Mouse (Mus musculus): ENCODE measurements around the gene Elane. TPM values are rescaled to one million over a fixed set of nuclear protein-coding genes. Genes with fewer than 3 reads are reported as not detected.
A peak's percentile ranks its signal among the peaks of the same experiment; 100 is the strongest.

Elane gene
- polyA plus RNA-seq (2015; fragmentation: Nextera tagmentation; extraction: Ambion mirVana): 3.8 and 11.1 TPM in 2 replicates

DNA sequence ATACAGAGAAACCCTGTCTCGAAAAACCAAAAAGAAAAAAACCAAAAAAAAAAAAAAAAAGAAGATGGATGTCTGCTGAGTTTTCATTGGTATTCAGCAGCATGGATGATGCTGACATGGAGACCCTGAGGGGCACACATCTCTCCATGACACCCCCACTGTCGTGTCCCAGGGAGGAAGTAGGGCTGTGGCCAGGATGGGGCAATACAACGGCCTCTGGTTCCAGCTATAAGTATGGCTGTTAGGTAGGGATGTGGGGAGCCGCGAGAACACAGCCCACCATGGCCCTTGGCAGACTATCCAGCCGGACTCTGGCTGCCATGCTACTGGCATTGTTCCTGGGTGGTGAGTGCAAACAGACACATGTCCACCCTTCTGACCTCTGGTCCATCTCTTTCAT is at the start of gene Elane:
Gene Elane (plus strand): TSS at position 194 of the 400 bp plus-strand sequence.
- H3K4me1 ChIP-seq: peaks cover 15% of the 10 kb centered on the region
- no peak within 1 kb of the TSS for H3K27ac ChIP-seq
- no peak within 1 kb of the TSS for H3K9ac ChIP-seq
- no peak within 1 kb of the TSS for H3K4me3 ChIP-seq (replicated peaks)
- 81% methylated on average over 6 of the region's 6 CpGs for WGBS
- no peak for ATAC-seq (ENCODE audit: insufficient read depth, low FRiP score, low read depth)
- no peaks in the 10 kb centered on the region for H3K9me3 ChIP-seq
- H3K4me2 ChIP-seq: no peak within 1 kb of the TSS
- no peaks in the 10 kb centered on the region for H3K36me3 ChIP-seq
- 0 out of 2 replicates have a peak, but pooled peaks cover 4% of the 10 kb centered on the region for H3K27me3 ChIP-seq (replicated peaks)

DNA sequence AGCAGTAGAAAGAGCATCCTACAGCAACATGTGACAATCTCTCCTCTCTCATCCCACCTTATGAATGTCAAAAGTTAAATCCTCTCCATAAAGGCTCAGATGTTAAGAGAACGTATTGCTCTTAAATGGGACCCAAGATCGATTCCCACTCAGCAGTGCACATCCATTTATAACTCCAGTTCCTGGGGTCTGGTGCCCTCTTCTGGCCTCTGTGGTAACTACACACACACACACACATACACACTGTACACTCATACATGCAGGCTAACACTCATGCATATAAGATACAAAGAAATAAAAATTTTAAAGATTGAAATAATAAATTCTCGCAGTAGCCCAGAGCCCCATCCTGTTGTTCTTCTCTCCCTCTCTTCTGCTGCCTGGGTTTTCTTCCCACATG is 49.1 kb upstream of the Elane start:
- no peak for ATAC-seq (ENCODE audit: insufficient read depth, low FRiP score, low read depth)
- Histone ChIP-seq H3K9me3 (no peaks in the 10 kb centered on the region), H3K4me1 (peaks cover 12% of the 10 kb centered on the region), H3K27me3 (replicated peaks) (no peaks in the 10 kb centered on the region), H3K4me2 (no peak overlapping the region), H3K36me3 (no peaks in the 10 kb centered on the region), H3K4me3 (replicated peaks) (no peak overlapping the region), H3K27ac (no peak overlapping the region), H3K9ac (no peak overlapping the region)
- WGBS: 94% methylated on average over 3 of the region's 3 CpGs

DNA sequence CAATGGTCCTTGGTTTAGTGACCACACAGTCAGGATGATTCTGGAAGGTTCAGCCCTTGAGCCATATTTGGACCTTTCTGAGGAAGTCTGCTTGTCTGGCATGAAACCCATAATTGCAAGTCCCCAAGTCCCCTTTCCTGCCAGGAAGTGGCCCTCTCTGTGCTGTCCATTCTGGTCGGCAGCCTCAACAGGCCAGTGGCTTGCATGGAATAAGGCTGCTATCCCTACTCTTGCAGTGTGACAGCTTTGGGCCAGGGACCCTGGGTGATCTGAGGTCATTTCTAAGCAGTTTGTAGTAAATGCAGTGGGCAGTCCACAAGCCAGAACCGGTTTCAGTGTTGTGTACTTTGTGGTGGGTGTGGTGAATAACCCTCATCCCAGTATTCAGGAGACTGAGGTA is 47.9 kb upstream of the Elane start:
- Histone ChIP-seq H3K4me2 (no peak overlapping the region), H3K27me3 (replicated peaks) (no peaks in the 10 kb centered on the region), H3K9ac (no peak overlapping the region), H3K27ac (no peak overlapping the region), H3K9me3 (no peaks in the 10 kb centered on the region), H3K4me1 (peaks cover 13% of the 10 kb centered on the region), H3K36me3 (no peaks in the 10 kb centered on the region), H3K4me3 (replicated peaks) (no peak overlapping the region)
- WGBS: 41% methylated on average over 2 of the region's 2 CpGs
- ATAC-seq (ENCODE audit: insufficient read depth, low FRiP score, low read depth): no peak

DNA sequence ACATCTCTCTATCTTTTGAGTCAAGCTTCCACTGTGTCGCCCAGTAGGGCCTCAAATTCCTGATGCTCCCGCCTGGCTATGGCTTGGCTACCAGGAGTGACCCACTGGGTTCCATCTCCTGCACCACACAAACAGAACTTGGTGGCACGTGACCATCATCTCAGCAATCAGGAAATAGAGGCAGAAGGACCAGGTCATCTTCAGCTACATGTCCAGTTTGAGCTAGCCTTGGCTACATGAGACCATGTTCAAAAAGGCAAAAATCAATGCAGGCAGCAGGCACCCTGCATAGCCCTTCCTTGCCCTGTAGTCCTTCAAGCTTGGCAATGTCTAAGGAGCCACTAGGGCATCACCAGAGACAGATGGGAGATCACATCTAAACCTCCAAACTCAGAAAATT is 46.0 kb upstream of the Elane start:
- H3K9ac ChIP-seq: no peak overlapping the region
- H3K27ac ChIP-seq: peak overlapping the region; percentile 95
- no peaks in the 10 kb centered on the region for H3K36me3 ChIP-seq
- no peak overlapping the region for H3K4me3 ChIP-seq (replicated peaks)
- H3K27me3 ChIP-seq (replicated peaks): no peaks in the 10 kb centered on the region
- no peak overlapping the region; the same call in 1 of the 2 replicates for H3K4me2 ChIP-seq
- 87% methylated on average over 3 of the region's 3 CpGs for WGBS
- H3K9me3 ChIP-seq: no peaks in the 10 kb centered on the region
- peaks cover 20% of the 10 kb centered on the region for H3K4me1 ChIP-seq
- no peak for ATAC-seq (ENCODE audit: insufficient read depth, low FRiP score, low read depth)

DNA sequence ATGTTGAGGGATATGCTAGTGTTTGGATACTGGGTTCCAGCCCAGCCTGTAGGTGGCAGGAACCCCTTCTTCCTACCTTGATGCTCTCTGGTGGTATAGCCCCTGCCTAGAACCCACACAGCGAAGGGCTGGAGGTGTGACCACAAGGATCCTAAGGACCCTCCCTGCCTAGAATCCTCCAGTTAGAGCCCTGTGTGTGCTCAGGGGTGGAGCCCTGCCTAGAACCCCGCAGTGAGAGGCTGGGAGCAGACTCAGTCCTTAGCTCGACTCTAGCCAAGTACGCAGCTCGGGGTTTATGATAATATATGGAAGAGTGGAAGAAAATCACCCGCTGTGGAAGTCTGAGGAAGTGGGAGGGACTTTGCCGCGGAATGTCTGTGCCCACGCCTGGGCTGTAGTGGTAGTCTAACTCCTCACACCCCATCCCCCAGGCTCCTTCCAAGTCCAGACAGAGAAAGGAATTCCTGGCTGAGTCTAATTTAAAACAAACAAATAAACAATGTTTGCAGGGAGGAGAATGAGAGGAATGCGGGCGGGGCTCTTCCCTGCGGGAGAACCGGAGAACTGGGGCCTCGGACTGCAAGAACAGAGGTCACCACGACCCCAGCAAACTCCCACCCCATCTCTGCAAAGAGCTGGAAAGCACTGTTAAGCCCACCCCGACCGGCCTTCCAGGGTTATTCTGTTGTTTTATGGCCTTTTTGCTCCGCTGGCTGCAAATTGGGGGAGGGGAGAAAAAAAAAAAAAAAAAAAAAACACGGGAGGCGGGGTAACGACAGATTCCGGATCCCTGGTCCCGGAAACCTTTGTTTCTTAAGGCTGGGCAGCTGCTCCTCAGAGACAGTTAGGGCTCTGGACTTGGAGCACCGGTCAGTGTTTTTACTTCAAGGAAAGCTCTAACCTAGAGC is 45.1 kb upstream of the Elane start:
- Histone ChIP-seq H3K36me3 (no peaks in the 10 kb centered on the region), H3K4me2 (peak overlapping the region; percentile 87), H3K9ac (peak overlapping the region; percentile 16; the same call in 1 of the 2 replicates), H3K27ac (peak overlapping the region; percentile 95), H3K9me3 (no peaks in the 10 kb centered on the region), H3K4me3 (replicated peaks) (peak overlapping the region; percentile 40), H3K27me3 (replicated peaks) (no peaks in the 10 kb centered on the region), H3K4me1 (peaks cover 20% of the 10 kb centered on the region)
- peak; percentile 86 for ATAC-seq (ENCODE audit: insufficient read depth, low FRiP score, low read depth)
- WGBS: 1% methylated on average over 24 of the region's 24 CpGs

DNA sequence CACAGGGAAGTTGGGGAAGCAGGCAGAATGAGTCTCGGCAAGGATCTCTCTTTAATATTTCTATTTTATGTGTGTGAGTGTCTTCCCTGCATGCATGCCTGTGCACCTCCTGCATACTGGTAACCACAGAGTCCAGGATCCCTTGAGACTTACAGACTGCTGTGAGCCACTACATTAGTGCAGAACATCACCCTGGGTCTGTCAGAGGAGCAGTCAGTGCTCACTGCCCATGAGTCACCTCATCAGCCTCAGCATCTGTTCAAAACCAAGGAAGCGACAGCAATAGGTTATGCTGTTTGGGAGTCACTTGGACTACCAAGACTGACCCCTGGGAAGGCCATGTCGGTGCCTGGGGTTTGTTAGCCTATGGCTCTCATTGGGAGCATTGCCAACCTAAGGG is 43.7 kb upstream of the Elane start:
- Histone ChIP-seq H3K4me3 (replicated peaks) (no peak overlapping the region), H3K4me2 (no peak overlapping the region), H3K9ac (no peak overlapping the region), H3K27ac (no peak overlapping the region), H3K9me3 (no peaks in the 10 kb centered on the region), H3K4me1 (peaks cover 20% of the 10 kb centered on the region), H3K27me3 (replicated peaks) (no peaks in the 10 kb centered on the region), H3K36me3 (no peaks in the 10 kb centered on the region)
- WGBS: 66% methylated on average over 3 of the region's 3 CpGs
- no peak for ATAC-seq (ENCODE audit: insufficient read depth, low FRiP score, low read depth)

DNA sequence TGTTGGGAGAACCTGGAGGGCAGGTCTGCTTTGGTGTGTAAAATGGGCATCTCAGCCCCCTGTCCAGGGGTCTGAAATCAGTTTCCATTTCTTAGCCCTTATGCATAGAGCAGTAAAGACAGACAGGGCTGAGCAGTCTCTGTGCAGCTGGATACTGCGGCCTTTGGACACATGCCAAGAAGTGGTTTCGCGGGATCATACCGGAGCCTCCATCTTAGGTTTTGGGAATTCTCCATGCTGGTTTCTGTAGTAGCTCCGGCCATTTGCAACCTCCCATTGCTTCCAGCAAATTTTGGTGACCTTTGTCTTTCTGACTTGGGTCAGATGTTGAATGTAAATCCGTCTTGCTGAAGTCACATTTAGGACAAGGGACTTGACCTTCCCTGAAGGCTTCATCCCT is 42.6 kb upstream of the Elane start:
- H3K9ac ChIP-seq: no peak overlapping the region
- peak; percentile 40 for ATAC-seq (ENCODE audit: insufficient read depth, low FRiP score, low read depth)

DNA sequence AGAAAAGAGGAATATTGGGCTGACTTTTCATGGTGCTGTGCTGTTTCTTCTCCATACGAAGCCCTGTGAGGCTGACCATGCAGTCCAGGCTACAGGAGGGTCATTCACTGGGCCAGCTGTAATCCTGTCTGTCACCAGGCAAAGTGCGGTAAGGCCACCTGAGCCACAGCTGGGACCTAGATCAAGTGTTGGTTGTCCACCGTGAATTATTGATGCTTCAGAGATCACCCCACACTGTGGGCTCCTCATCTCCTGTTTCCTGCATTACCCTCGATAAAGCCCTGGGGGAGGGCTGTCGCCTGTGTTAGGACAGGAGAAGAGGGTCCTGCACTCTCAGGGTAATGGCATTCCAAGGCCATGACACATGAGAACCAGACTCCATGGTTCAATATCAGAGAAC is 39.5 kb upstream of the Elane start:
- Histone ChIP-seq H3K4me3 (replicated peaks) (no peak overlapping the region), H3K27me3 (replicated peaks) (no peaks in the 10 kb centered on the region), H3K4me1 (peaks cover 15% of the 10 kb centered on the region), H3K9ac (no peak overlapping the region), H3K27ac (no peak overlapping the region), H3K4me2 (no peak overlapping the region), H3K9me3 (no peaks in the 10 kb centered on the region), H3K36me3 (no peaks in the 10 kb centered on the region)
- no peak for ATAC-seq (ENCODE audit: insufficient read depth, low FRiP score, low read depth)
- WGBS: 56% methylated on average over 5 of the region's 5 CpGs

More for the DNA sequence above, 42.6 kb upstream of the Elane start:
- H3K4me1 ChIP-seq: peaks cover 20% of the 10 kb centered on the region
- 44% methylated on average over 6 of the region's 6 CpGs for WGBS
- H3K27ac ChIP-seq: no peak overlapping the region
- no peak overlapping the region for H3K4me2 ChIP-seq
- no peak overlapping the region for H3K4me3 ChIP-seq (replicated peaks)
- no peaks in the 10 kb centered on the region for H3K27me3 ChIP-seq (replicated peaks)
- no peaks in the 10 kb centered on the region for H3K36me3 ChIP-seq
- H3K9me3 ChIP-seq: no peaks in the 10 kb centered on the region

DNA sequence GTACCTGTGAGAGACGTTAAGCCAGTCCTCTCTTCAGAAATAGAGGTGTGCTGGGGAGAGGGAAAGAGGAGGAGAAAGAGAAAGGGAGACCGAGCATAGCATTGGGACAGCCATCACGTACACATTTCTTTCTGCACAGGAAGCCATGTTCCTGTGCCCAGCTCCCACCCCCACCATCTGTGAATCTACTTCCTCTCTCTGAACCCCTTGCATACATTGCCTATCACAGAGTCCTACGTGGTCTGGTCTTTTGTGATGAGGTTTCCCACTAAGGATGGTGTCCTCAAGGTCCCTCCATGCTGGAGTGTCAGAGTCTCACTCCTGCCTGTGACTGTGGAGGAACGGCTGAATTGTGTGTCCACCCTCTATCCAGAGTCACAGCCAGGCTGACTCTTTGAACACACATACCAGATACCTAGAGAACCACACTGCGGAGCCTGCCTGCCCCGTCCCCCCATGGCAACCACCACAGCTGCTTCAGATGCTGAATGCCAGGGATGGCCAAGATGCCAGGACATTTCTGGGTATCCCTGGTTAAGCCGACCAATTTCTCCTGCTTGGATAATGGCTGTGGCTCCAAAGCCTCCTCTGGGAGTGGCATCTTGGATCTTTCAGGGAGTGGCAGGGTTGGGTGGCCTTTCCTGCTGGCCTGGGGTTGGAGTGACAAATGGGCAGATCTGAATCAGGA is 36.0 kb upstream of the Elane start:
- H3K36me3 ChIP-seq: no peaks in the 10 kb centered on the region
- H3K9me3 ChIP-seq: no peaks in the 10 kb centered on the region
- H3K9ac ChIP-seq: no peak overlapping the region
- no peaks in the 10 kb centered on the region for H3K27me3 ChIP-seq (replicated peaks)
- WGBS: 77% methylated on average over 8 of the region's 8 CpGs
- ATAC-seq (ENCODE audit: insufficient read depth, low FRiP score, low read depth): no peak
- H3K27ac ChIP-seq: no peak overlapping the region
- no peak overlapping the region for H3K4me3 ChIP-seq (replicated peaks)
- H3K4me1 ChIP-seq: peaks cover 21% of the 10 kb centered on the region
- no peak overlapping the region for H3K4me2 ChIP-seq

DNA sequence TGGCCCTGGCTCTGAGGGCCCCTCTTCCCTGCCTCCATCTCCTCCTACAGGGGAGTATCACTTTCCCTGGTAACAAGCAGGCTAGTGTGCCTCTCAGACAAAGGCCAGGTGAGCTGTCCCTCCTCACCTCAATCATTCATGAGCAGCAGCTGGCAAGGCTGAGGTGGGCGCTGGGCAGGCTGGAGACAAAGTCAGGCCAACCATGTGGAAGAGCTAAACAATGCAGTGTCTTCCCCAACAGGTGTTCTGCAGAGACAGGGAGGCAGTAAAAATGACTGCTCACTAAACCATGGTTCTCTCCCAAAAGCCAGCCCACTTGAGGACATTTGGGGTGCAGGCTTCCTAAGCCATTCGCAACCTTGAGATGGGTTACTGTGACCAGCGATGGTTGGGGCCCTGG is 34.4 kb upstream of the Elane start:
- Histone ChIP-seq H3K27me3 (replicated peaks) (no peaks in the 10 kb centered on the region), H3K4me1 (peaks cover 25% of the 10 kb centered on the region), H3K36me3 (no peaks in the 10 kb centered on the region), H3K4me2 (peak overlapping the region; percentile 85), H3K4me3 (replicated peaks) (no peak overlapping the region), H3K9me3 (no peaks in the 10 kb centered on the region), H3K27ac (peak overlapping the region; percentile 100), H3K9ac (no peak overlapping the region)
- no peak for ATAC-seq (ENCODE audit: insufficient read depth, low FRiP score, low read depth)
- 51% methylated on average over 3 of the region's 3 CpGs for WGBS

DNA sequence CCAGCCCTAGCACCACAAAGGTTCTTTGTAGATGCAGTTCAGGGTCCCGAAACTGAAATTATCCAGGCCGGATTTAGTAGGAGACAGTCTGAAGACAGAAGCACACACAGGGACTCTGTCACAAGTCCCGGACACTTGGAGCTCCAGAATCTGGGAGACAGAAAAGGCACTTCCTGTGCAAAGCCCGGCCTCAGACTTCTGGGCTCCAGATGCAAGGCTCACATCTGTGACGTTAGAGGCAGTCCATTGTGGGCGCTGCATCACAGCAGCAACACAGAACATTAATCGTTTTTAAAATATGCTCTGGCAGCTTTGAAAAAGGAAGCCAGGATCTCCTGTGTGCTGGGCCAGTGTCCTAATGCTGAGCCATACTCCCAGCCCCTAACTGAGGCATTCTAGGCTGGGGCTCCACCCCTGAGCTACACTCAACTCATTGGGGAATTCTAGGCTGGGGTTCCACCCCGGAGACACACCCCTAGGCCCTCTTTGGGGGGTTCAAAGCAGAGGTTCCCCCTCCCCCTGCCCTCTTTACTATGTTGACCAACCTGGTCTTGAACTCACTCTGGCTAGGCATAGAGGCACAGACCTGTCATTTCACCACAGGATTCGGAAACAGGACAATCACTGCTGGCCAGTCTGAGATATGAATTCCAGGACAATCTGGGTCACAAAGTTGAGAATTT is 33.8 kb upstream of the Elane start:
- Histone ChIP-seq H3K27me3 (replicated peaks) (no peaks in the 10 kb centered on the region), H3K9ac (no peak overlapping the region), H3K27ac (peak overlapping the region; percentile 100), H3K9me3 (no peaks in the 10 kb centered on the region), H3K4me2 (peak overlapping the region; percentile 85), H3K4me1 (peaks cover 31% of the 10 kb centered on the region), H3K36me3 (no peaks in the 10 kb centered on the region), H3K4me3 (replicated peaks) (peak overlapping the region; percentile 96; the same call in 1 of the 2 replicates)
- WGBS: 30% methylated on average over 9 of the region's 9 CpGs
- no peak for ATAC-seq (ENCODE audit: insufficient read depth, low FRiP score, low read depth)
